Mouse (Mus musculus) small intestine, adult 2 months (tissue): ENCODE data around the gene Cpa5.

Experiments
- CTCF ChIP-seq: fragments of 200-500 bp; IDR thresholded peaks from 2 replicates; pipeline ENCODE4 v1.5.1; 2012; ENCODE audit warnings: low read depth, mild to moderate bottlenecking, control low read depth, inconsistent platforms, low read length, moderate library complexity, mixed read lengths; ENCODE audit not compliant: insufficient replicate concordance, insufficient read length; ENCODE audit errors: extremely low read depth
- POLR2A ChIP-seq: fragments of 200-500 bp; IDR thresholded peaks from 2 replicates; pipeline ENCODE4 v1.6.1; 2012; ENCODE audit warnings: low read depth, mild to moderate bottlenecking, control low read depth, inconsistent platforms, low read length, moderate library complexity

GRCm38 (mm10) chr6:30675281-30675771, 64.5 kb downstream of the Cpa5 start:
- TF ChIP-seq CTCF (no peak), POLR2A (no peak)
